Mouse (Mus musculus) heart, adult 2 months (tissue): ENCODE measurements at regions not wholly inside any gene's neighbourhood (a gene's known extent, or its start where the extent isn't known, plus 50 kb on each side); places are given as distances from the start of the nearest gene placed in this dataset.

Experiments
- DNase-seq, 2 experiments: peaks; one replicate each; pipeline ENCODE4 v3.0.0; 2021
- H3K27ac ChIP-seq: fragments of 200-600 bp; 2 replicates; pipeline ENCODE4 v1.8.1; 2022
- H3K27me3 ChIP-seq: fragments of 200-500 bp; 2 replicates; pipeline ENCODE4 v1.6.1; 2012; ENCODE audit warnings: mild to moderate bottlenecking, low read length, inconsistent platforms, mixed read lengths; ENCODE audit not compliant: control insufficient read depth, insufficient read depth
- H3K36me3 ChIP-seq: fragments of 200-500 bp; 2 replicates; pipeline ENCODE4 v1.6.1; 2012; ENCODE audit warnings: low read length, inconsistent platforms; ENCODE audit not compliant: control insufficient read depth, insufficient read depth
- H3K4me1 ChIP-seq: fragments of 200-500 bp; 2 replicates; pipeline ENCODE4 v1.6.1; 2011; ENCODE audit warnings: low read length; ENCODE audit not compliant: control insufficient read depth, insufficient read depth
- H3K4me3 ChIP-seq: fragments of 200-600 bp; 2 replicates; pipeline ENCODE4 v1.8.1; 2022
- H3K79me2 ChIP-seq: fragments of 200-500 bp; replicated peaks from 2 replicates; pipeline ENCODE4 v1.6.1; 2012; ENCODE audit warnings: mild to moderate bottlenecking, inconsistent platforms, low read length, moderate library complexity, mixed read lengths; ENCODE audit not compliant: control insufficient read depth, insufficient read depth
- H3K9ac ChIP-seq: fragments of 200-500 bp; 2 replicates; pipeline ENCODE4 v1.6.1; 2012; ENCODE audit warnings: low read depth, mild to moderate bottlenecking, control low read depth, inconsistent platforms, low read length, mixed read lengths
- CTCF ChIP-seq: fragments of 200-600 bp; IDR thresholded peaks from 2 replicates; pipeline ENCODE4 v1.8.1; 2022; ENCODE audit warnings: antibody characterized with exemption, mild to moderate bottlenecking, moderate library complexity
- EP300 ChIP-seq: fragments of 200-500 bp; IDR thresholded peaks from 2 replicates; pipeline ENCODE4 v1.6.1; 2011; ENCODE audit warnings: low read depth, low read length, control low read depth; ENCODE audit not compliant: insufficient read depth
- POLR2A ChIP-seq: fragments of 200-500 bp; IDR thresholded peaks from 2 replicates; pipeline ENCODE4 v1.6.1; 2011; ENCODE audit warnings: mild to moderate bottlenecking, low read depth, low read length, control low read depth; ENCODE audit not compliant: insufficient read depth
- WGBS: fragments of 180-500 bp; shearing (Covaris S2); methylation state at CpG from one replicate; pipeline ENCODE4 v1.1.7; 2018; 5-methylcytosine and 5-hydroxymethylcytosine counted together
- intact Hi-C: fragments of 180-260 bp; cut with DNase I; formaldehyde crosslinking; loops from one replicate; pipeline ENCODE4 v1.15.1; 2025

DNA sequence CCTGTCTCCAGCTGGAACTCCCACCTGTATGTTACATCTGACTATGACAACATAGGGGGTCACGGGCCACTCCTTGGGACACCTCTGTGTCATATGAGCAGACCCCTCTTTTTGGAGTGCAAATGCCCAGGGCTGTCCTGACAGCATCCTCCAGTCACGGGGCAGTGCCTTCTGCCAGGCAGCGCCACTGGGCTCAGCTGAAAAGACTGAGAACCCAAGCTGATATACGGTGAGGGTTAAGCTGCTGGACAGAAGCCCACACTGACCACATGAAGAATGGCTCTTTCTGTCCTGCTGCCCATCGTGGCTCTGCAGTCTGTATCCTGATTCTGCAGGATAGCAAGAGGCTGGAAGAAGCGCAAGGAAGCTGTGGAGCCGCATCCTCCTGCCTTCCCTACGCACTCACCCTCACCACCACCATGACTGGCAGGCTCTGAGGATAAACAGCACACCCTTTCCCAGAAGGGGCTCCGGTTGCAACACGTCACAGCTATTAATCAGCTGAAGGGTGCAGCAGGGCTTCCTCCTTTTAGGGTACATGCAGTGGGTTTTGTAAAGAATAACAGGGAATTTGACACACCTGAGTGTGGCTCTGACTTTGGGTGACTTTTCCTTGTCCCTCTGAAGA lies 93.9 kb upstream of the Arntl start:
- 64% methylated on average over 10 of the region's 10 CpGs for WGBS

DNA sequence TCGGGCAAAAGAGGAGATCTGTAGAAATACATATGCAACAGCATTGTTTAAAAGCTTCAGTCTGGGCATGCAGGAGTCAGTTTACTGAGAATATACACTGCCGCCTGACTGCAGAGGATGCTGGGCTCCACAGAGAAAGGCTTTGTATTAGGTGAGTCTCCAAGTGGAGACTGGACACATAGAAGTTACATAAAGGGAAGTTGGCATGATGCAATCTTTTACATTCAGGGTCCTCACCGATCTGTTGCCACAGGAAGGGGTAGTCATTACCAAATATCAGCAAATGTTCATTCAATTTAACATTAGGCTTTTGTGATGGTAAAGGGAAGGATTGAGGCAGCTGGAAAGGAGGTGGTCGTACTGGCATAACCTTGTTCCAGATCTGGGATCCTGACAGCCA lies 89.7 kb upstream of the Arntl start:
- DNase-seq = no peak
- 86% methylated on average over 4 of the region's 4 CpGs for WGBS

More for the DNA sequence above, 93.9 kb upstream of the Arntl start:
- DNase-seq = no peak
- H3K27me3 ChIP-seq = no peaks in the 10 kb centered on the region
- no peak overlapping the region for H3K27ac ChIP-seq
- 0 out of 2 replicates have a peak, but pooled peaks cover 2% of the 10 kb centered on the region for H3K4me1 ChIP-seq
- no peak overlapping the region for H3K4me3 ChIP-seq
- intact Hi-C loops = no loop called here
- no peaks in the 10 kb centered on the region for H3K36me3 ChIP-seq
- H3K79me2 ChIP-seq = no peaks in the 10 kb centered on the region
- H3K9ac ChIP-seq = no peak overlapping the region
- TF ChIP-seq EP300 = no peak
- no peak for TF ChIP-seq CTCF
- TF ChIP-seq POLR2A = no peak

DNA sequence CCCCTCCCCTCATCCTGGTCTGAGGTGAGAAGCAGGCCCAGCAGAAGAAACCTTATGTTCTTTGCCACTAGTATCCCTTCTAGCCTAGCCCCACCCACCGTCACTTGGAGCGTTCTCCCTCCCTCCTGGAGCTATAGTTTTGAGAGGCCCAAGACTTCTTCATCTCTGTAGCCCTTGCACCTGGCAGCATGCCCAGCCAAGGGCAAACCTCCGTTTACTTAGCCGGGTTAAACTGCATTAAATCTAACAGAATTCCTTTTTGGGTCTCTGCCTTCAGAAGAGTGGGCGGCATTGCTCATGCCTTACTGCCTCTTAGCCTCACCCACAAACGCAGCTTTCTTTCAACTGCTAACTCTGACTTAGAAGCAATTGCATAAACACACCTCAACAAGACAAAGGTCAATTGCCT lies 85.3 kb upstream of the Arntl start:
- no peaks in the 10 kb centered on the region for H3K79me2 ChIP-seq
- no peak overlapping the region for H3K27ac ChIP-seq
- no peak overlapping the region for H3K9ac ChIP-seq
- no peak overlapping the region for H3K4me3 ChIP-seq
- no peak for DNase-seq
- intact Hi-C loops = no loop called here
- no peaks in the 10 kb centered on the region for H3K27me3 ChIP-seq
- no peaks in the 10 kb centered on the region for H3K36me3 ChIP-seq
- WGBS = 55% methylated on average over 6 of the region's 6 CpGs
- 0 out of 2 replicates have a peak, but pooled peaks cover 2% of the 10 kb centered on the region for H3K4me1 ChIP-seq
- TF ChIP-seq POLR2A = no peak
- TF ChIP-seq EP300 = no peak
- TF ChIP-seq CTCF = no peak

More for the DNA sequence above, 89.7 kb upstream of the Arntl start:
- H3K9ac ChIP-seq = no peak overlapping the region
- no peak overlapping the region for H3K4me3 ChIP-seq
- H3K36me3 ChIP-seq = no peaks in the 10 kb centered on the region
- intact Hi-C loops = no loop called here
- H3K4me1 ChIP-seq = 0 out of 2 replicates have a peak, but pooled peaks cover 2% of the 10 kb centered on the region
- H3K79me2 ChIP-seq = no peaks in the 10 kb centered on the region
- no peak for TF ChIP-seq POLR2A
- no peak for TF ChIP-seq EP300
- no peak for TF ChIP-seq CTCF
- H3K27ac ChIP-seq = no peak overlapping the region
- H3K27me3 ChIP-seq = no peaks in the 10 kb centered on the region

DNA sequence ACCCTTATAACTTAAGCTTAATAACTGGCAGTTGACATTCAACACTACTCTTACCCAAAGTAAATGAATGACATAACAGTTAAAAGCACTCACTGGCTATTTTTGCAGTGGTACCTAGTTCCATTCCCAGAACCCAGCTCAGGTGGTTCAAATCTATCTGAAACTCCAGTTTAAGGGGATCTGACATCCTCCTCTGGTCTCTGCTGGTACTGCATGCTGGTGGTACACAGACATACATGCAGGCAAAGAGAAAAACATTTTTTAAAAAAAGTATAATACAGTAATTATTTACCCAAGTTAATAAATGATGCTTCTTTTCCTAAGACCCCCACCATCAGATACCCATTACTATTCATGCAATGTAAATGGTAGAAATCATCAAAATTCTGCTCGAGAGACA lies 81.3 kb upstream of the Arntl start:
- 91% methylated on average over 1 of the region's 1 CpGs for WGBS
- H3K27ac ChIP-seq = no peak overlapping the region
- H3K4me3 ChIP-seq = no peak overlapping the region
- no peaks in the 10 kb centered on the region for H3K79me2 ChIP-seq
- H3K27me3 ChIP-seq = no peaks in the 10 kb centered on the region
- no peak overlapping the region for H3K9ac ChIP-seq
- H3K4me1 ChIP-seq = no peaks in the 10 kb centered on the region
- DNase-seq = no peak
- no peaks in the 10 kb centered on the region for H3K36me3 ChIP-seq
- intact Hi-C loops = no loop called here
- no peak for TF ChIP-seq POLR2A
- no peak for TF ChIP-seq EP300
- TF ChIP-seq CTCF = peak; percentile 56

DNA sequence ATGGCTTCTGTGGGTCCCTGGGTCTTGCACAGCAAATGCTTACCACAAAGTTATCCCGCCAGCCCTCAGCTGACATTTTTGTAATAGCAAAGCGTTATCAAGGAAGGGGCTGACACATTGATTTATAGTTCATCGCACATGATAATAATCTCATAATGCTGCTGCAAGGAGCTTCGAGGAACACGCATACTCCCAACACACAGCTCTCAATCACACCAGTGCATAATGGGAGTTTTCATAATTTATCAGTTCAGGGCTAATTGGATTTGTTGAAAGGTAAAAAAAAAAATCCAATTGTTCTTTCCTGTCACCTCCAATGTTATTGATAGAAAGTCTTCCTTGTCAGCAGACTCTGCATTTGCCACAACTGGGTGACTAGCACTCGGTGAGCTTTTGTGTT lies 76.7 kb upstream of the Arntl start:
- intact Hi-C loops = loop anchor here (5.0 kb wide), 1 partner anchor 728 kb away; no protein-coding TSS in a partner anchor

DNA sequence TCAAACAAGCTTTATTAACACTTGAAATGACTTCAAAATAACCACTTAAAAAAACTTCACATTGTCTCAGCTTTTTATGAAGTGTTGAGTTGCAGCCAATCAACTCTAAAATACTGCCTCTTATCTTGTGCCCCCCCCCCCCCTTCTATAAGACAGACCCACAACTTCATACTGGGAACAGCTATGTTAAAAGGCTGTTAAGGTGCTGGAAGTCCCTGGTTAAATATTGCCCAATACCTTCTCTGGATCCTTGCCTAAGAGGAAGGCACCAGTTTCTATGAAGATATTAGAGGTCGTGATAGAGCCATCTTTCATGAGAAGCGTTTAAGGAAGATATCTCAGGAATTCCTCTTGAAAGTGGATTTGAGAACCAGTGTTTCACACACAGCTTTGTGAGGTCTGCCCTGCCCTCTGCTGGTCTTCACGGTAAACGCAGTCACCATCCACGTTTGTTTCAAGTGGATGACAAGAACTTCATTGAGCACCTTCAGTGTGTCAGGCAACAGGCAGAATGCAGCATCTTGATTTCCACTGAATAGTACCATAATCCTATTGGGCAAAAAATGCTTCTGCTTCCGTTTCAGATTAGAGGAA lies 75.2 kb upstream of the Arntl start:
- peak; percentile 68 to 84 for DNase-seq
- under 1% methylated on average over 6 of the region's 6 CpGs for WGBS
- TF ChIP-seq CTCF (peak; percentile 91), EP300 (peak; percentile 91; the same call in 1 of the 2 replicates), POLR2A (no peak)
- Histone ChIP-seq H3K9ac (no peak overlapping the region), H3K27me3 (no peaks in the 10 kb centered on the region), H3K79me2 (no peaks in the 10 kb centered on the region), H3K36me3 (no peaks in the 10 kb centered on the region), H3K4me3 (no peak overlapping the region), H3K27ac (no peak overlapping the region), H3K4me1 (no peaks in the 10 kb centered on the region)
- intact Hi-C loops = loop anchor here (1.0 to 5.0 kb wide), 3 partner anchors 212 to 755 kb away; no protein-coding TSS in a partner anchor

More for the DNA sequence above, 76.7 kb upstream of the Arntl start:
- H3K4me3 ChIP-seq = no peak overlapping the region
- H3K9ac ChIP-seq = no peak overlapping the region
- no peak overlapping the region for H3K27ac ChIP-seq
- H3K27me3 ChIP-seq = no peaks in the 10 kb centered on the region
- DNase-seq = no peak
- H3K36me3 ChIP-seq = no peaks in the 10 kb centered on the region
- H3K4me1 ChIP-seq = no peaks in the 10 kb centered on the region
- no peaks in the 10 kb centered on the region for H3K79me2 ChIP-seq
- TF ChIP-seq POLR2A (no peak), EP300 (no peak), CTCF (no peak)
- WGBS = 84% methylated on average over 6 of the region's 6 CpGs
